Mouse (Mus musculus): ENCODE measurements around the gene Cfap46.

The Cfap46 gene

DNA sequence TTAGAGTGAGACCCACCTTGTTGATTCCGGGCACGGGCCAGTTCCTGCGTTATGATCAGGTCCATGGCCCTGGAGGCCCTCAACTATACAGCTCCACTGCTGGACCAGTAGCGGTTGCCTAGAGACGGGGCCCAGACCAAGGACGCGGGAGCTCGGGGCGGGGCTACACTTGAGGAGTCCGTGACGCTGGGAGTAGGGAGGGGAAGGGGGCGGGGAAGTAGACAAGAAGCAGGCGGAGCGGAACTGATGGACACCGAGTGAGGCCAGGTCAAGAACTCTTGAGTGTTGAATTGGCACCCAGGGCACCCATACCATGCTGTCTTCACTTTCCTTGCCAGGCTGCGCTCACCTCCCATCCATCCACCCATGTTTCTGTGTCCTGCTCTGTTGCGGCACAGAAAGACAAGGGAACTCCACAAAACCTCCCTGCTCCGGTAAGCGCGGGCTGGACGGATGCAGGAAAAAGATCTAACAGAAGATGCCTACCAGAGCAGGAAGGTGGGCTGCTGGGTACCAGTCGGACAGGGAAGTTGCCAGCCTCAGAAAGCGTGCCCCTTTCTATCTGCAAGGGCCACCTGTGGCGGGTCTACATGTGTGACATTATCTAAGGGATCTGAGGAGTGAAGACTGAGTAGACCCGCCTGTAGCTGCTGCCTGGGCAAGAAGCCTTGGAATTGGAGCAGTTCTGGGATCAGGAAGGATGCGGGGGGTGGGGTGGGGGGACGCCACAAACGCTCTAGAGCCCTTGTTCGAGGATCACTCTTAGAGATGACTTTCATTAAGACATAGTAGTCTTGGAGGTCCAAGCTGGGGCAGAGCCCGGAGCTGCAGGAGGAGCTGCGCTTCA lies at the start of gene Cfap46:
Gene Cfap46, minus strand, starts transcription at position 112 of the 847 bp plus-strand sequence.
- peak; percentile 85 for DNase-seq

DNA sequence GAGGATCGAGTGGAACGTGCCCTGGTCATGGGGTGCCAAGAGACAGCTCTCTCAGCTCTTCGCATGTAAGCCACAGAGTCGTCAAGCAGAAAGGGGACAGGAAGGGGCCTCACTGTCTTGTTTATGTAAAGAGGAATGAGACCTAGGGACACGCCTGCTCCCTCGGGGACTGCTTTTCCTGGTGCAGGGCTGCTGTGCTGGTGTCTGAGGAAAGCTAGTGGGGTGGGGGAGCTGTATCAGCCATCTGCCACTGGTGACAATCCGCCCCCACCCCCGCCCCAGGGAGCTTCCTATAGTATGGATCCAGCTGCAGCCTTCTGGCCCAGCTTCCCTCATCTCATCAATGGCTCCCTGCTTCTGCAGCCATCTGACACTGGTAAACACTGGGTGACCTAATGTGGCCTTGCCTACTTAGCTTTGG lies 47.7 kb upstream of the Cfap46 start:
- DNase-seq: no peak

DNA sequence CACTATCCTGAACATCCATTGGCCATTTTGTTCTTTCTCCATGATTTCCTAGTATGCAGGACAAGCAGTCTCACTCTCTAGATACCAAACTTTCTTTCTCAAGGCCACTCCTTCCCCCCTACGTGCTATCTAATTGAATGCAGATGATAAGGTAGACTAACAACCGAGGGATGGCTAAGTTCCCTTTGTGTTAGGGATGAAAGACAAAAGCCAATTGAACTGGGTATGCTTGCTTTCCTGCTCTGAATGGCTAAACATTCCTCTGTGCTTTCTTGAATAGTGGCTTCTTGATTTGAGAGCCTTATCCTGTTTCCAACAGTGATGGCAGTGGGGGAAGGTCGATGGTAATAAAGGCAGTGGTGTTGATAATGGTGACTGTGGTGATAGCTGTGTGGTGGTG lies 43.5 kb upstream of the Cfap46 start:
- DNase-seq: no peak

DNA sequence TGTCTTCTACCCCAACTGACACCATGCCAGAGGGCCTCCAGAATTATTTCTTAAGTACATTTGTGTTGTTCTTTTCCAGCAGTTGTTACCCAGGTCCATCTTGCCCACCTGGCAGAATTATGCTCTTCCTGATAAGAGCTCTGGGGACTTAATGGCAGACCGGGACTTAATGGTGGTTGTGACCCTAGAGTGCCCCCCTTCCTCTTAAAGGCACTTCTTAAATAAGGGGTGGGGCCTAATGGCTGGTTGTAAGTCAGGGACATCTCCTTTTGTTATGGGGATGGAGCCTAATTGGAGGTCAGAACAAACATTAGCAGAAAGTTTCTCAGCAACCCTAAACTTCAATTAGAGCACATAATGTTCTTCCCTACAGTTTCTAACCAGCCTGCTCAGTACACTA lies 42.0 kb upstream of the Cfap46 start:
- no peak for DNase-seq

DNA sequence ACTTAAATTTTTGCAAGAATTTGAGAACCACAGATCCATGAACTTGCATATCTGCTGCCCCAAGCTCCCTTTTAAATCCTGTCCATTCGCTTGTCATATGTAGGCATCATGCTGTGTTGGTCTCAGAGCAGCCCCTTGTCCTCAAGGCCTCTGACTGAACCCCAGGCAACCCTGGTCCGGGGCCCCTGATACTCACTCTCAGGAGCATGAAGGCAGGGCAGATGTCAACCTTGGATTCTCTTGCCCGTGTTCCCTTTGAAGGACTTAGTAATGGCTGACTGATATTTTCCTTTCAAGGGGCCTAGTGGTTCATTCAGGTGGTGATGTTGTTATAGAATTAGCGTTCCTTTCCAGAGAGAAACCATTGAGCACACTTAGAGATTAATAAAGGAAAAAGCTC lies 40.4 kb upstream of the Cfap46 start:
- no peak for DNase-seq

DNA sequence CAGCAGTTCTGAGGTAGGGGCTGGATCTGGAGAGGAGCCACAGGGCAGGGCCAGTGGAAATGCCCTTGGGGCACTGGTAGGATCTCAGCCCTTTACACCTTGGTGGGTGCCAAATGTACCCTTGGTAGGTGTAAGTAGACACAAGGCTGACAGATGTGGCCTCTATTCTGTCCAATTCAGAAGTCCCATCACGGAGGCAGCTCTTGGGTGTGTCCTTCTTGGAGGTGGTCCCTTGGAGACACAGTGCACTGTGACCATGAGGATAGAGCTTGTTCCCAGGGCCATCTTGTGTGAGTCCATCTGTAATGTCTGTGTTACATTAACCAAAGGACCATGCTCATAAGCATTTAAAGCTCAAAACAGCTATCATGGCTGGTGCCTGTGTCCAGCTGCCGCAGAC lies 37.6 kb upstream of the Cfap46 start:
- no peak for DNase-seq

DNA sequence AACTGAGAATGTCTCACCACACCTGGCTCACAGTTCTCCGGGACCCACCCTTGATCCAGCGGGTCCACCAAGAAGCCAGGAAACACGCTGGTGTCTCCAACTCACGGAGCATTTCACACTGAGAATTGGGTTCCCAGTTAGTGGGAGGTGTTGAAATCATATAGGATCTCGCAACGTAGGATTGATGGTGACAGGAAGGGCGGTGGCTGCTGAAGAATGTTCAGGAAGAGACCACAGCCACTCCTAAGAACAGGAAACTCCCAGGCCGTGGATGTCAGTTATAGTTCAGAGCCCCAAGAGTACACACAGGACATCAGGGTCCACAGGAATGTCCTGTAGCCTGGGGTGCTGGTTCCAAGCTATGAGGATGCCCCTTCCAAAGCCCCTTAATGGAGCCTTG lies 34.2 kb upstream of the Cfap46 start:
- no peak for DNase-seq

DNA sequence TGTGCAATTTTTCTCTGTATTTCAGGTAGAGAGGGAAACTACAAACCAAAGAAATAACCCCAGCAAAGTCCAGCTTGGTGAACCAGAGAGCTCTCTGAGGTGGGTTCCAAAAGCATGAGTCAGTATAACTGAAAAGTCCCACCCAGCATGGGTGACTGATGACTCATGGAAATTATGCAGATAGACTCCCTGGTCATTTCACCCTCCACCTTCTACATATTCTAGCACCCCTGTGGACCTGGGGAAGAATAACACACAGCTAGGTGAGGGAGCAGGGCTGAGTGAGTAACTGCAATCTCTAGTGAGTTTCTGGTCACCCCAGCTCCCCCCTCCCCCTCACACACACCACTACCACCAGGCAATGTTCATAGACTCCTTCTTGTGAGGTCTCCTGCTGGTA lies 28.2 kb upstream of the Cfap46 start:
- no peak for DNase-seq

DNA sequence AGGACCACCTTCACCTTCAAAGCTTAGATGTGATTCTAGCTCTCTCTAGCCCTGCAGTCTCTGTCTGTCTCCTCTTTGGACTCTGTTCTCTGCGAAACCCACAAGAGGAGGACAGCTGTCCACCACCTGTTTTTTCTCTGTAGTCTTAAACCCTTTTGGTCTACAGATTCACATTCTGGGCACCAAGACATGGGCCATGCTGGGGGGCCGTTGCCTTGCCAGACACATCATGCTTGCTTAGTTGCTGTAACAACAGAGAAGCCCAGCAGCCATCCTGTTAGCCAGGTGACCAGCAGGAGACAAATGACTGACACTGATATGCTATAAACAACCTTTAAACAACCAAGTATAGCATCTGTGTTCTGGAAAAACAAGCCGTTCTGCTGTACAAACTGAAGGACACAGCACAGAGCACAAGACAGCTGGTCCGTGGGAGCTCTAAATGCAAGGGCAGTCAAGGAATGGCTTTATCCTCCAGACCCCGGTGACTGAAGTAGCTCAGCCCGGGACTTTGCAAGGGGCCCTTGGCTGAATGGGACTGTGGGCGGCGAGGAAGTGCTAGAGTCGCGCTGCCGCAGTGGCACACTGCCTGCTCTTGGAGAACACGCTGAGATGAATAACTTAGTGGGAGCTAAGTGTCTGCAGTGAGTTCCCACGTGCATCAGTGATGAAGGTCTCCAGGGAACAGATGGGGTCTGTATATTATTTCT lies 22.9 kb upstream of the Cfap46 start:
- peak; percentile 48 for DNase-seq

DNA sequence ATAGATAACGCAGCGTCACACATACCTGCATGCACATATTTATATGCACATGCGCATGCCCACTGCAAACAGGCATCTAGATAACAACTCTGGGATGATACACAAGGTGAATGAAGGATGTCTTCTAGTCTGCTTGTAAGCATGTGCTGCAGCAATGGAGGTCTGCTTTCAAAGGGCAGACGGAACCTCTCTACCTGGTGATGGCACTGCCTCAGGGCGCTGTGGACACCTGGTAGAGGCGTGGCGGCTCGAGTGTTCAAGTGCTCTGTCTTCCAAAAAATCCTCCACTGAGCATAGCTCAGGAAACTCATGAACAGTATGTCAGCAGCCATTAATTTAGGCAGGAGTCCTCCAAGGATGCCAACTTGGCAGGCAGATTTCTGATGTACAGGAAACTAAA lies 22.2 kb upstream of the Cfap46 start:
- no peak for DNase-seq

DNA sequence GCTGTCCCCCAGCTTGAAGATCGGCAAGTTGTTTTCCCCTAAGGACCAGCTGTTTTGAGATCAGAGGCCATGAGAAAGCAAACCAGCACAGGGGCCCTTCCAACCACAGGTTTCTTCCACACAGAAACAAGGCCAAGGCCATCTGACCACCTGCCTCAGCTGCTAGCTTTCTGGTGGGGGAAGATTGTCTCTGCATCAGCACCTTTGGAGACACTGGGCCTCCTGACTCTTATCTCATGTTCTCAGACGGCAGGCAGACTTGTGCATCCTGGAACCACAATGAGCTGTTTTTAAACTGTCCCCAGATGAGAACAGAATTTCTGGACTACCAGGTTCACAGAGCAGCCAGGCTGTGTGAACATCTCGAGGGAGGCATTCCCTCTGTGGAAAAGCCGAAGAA lies 21.5 kb upstream of the Cfap46 start:
- DNase-seq: no peak

DNA sequence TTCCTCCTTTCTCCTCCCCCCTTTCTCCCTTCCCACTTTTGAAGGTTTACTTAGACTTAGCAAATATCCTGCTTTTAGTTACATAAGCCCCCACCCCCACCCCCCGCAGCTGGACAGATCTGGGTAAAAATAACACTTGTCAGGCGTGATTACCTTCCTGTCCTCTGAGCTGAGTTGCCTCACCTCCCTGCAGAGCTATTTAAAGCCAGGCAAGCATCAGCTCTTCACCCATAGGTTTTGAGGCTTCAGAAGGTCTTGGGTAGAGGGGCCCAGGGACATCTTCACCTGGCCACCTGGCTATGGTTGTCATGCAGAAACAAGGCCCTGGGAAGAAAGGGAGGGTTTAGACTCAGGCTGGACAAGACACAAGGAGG lies 20.2 kb upstream of the Cfap46 start:
- no peak for DNase-seq

DNA sequence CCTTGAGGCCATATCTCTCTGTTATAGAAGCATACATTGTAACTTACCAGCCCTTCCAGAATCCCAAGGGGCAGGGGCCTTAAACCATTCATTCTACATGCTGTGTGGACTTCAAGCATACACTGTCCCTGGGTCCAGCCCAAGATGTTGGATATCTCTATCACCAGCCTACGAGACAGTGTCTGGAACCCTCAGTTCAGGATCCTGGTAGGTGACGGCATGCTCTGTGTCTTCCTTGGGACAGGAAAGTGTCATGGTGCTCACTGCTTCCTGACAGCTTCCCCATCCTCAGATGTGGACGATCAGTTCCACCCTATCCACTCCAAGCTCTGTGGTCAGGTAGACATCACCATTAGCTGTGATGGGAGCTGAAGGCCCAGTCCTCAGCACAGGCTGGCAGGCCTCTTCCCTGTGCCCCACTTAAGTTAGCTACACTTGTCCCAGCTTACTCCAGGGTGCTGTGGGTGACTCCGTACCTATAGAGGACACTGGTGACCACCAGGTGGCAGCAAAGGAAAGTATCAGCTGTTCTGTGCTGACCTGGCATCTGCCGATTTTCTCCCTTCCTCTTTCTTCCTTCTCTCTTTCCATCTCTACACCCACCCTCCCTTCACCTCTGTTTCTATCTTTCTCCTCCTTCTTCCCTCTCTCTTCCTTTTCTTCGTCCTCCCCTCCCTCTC lies 19.7 kb upstream of the Cfap46 start:
- peak; percentile 74 for DNase-seq

DNA sequence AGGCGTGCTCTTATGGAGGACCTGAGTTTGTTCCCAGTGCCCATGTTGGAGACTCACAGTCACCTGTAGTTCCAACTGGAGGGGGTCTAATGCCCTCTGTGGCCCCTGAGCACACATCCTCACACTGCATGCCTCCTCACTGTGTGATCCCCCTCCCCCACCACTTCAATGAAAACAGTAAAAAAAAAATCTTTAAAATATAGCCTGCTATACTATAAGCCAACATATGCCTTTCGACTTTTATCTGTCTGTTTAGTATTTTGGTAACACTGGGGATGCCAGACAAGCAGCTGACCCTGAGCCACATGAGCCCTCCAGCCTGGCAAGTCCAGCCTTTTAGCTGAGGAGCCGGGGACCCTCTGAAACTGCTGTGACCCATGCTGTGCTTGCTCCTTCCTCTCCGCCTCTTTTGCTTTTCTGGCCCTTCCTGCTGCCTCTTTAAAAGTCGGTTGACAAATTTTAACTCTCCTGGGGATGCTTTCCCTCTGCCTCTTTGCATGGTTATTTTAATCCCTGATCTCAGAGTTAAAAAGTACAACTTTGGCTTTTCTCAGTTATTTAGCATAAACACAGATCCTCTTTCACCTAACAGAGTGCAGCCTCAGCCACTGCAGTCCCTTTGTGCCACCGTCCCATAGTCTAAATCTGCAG lies 18.2 kb upstream of the Cfap46 start:
- DNase-seq: no peak

DNA sequence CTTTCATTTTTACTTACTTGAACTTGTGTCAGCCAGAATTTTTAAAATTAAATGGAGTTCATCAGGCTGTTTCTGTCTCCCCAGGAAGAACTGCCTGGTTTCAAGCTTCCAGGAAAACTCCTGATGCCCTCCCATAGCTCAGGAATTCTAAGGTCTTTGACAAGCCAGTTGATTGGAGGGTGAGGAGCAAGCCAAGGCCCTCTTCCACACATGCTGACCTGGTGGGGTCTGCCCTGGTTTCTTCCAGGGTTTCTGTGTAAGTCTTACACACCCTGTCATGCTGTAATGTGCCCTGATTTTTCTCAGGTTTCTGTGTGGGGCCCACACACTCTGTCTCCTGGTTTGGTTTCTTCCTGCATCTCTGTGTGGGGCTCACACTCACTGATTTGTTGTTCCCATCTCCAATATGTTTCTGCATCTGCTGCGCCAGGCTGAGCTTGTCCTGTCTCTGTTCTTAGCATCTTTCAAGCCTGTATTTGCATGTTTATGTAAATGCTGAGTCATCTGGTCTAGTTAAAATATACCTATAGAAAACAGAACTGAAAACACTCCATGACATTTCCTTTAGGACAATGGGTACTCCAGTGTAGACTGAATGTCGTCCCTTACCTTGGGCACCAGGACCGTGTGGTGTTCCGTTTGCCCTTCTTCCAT lies 9.2 kb upstream of the Cfap46 start:
- DNase-seq: peak; percentile 86

DNA sequence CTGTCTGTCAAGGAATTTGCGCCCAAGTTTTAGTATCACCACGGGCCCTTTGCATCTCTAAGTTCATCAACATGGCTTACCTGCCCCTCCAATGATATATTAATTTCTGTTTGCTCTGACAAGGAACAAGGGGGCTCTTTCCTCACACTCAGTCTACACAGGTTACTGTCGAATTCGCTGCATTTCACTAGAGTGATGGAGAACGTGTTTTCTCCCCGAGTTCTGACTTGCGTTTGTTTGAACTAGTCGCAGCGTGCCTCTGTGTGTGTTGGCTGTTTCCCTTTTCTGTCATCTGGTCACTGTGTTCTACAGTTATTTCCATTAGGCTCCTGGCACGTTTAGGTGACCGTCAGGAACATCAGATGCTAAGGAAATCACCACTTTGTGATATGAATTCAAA lies 8.6 kb upstream of the Cfap46 start:
- DNase-seq: no peak

DNA sequence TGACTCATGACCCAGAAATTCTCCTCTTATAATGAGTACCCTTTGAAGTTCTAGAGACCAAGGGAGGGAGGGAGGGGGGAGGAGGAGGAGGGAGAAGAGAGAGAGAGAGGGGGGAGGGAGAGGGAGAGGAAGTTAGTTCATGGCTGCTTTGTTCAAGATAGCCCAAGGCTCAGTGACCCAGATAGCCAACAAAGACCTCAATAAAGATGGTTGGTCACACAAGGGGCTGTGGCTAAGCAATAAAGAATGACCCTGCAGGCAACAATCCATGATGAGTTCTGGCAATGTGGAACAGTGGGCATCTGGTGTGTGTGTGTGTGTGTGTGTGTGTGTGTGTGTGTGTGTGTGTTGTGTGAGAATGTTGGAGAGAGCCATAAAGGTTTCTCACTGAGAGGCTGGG lies 1.7 kb upstream of the Cfap46 start:
- DNase-seq: no peak

DNA sequence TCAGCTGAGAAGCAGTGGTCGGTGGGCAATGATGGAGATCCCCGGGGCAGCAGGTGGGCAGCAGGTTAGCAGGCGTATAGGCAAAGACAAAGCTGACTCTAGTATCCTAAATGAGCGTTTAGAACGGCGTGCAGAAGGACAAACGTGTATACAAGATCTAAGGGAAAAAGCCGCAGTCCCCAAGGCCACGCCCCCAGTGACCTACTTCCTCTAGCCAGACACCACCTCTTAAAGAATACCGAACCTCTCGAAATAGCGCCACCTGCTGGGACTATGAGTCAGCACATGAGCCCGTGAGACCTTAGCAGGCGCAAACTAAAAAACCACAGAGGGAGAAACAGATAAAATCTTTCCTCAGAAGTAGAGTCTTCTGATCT lies 924 bp upstream of the Cfap46 start:
- DNase-seq: peak; percentile 93

DNA sequence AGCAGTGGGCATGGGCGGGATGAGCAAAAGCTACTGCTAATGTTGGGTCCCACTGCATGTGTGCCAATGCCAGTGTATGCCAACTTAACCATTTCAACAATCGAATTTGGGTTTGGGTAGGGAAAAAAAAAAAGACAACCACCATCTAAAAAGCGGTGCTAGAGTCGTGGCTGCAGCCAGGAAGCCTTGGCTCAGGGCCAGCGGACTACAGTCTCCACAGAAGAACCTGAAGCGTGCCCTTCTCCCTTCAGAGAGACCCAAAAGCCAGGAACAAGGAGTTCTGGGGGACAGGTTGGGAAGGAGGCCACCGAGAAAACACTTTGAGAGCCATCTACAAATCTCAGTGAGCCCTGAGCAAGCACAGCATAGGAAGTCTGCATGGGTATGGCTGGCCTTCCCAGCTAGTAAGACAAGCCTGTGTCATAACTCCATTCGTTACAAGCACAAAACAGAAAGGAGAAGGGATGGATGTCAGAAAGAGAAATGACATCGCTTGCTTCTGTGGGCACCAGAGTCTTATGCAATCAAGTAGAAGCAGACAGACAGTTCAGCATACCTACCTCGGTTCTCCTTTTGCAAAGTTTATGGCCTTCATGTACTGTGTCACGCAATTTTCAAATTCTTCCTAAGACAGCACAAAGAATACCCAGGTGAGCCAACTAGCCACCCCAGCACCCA lies 1.6 kb downstream of the Cfap46 start:
- DNase-seq: no peak

DNA sequence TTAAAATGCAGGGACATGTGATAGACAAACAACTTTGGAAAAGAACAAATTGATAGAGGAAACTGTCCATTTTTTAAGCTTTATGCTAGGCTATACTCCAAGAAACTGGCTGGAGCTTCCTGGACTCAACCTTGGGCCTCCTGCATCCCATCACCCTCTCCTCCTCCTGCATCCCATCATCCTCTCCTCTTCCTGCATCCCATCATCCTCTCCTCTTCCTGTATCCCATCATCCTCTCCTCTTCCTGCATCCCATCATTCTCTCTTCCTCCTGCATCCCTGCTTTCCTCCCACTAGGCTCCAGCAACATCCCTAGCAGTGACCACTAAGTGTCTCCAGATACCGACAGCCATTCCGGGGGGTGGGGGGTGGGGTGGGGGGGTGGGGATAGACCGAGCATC lies 7.2 kb downstream of the Cfap46 start:
- DNase-seq: no peak

DNA sequence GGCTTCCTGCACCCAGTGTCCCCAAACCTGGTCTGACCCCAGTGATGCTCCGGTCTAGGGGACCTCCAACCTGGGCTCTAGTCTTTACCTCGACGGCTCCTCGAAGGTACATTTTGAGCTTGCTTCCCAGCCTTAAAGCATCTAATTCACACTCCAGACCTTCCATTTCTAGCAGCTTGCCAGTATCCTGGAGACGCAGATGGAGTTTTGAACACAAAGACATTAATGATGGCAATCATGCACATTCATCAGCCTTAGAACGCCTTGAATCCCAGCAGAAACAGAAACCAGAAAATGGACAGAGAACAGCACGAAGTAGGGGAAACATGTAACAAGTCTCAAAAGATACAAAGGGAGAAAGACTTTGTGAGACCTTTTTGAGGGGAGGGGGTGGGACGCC lies 16.7 kb downstream of the Cfap46 start:
- peak; percentile 27 for DNase-seq

DNA sequence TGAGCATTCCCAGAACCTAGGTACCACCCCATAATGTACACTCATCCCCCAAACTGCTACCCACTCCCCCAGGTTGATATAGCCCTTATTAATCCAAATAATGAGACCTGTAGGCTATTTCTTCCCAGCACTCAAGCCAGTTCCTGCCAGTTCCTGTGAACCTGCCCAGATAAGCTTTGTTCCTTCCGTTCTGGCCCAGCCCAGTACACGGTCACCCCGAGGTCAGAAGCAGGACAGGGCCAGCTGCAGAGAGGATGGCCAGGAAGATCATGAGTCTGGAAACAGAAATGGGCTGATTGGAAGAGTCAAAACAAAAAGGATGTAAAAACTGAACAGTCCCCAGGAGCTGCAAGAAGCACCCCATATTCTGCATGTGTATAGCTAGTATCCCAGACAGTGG lies 20.3 kb downstream of the Cfap46 start:
- DNase-seq: no peak

Measured in layer of hippocampus, adult 9-11 months (tissue).